Comparison of ENCODE assay signal across 18 mouse cellular contexts in the genomic region with DNA sequence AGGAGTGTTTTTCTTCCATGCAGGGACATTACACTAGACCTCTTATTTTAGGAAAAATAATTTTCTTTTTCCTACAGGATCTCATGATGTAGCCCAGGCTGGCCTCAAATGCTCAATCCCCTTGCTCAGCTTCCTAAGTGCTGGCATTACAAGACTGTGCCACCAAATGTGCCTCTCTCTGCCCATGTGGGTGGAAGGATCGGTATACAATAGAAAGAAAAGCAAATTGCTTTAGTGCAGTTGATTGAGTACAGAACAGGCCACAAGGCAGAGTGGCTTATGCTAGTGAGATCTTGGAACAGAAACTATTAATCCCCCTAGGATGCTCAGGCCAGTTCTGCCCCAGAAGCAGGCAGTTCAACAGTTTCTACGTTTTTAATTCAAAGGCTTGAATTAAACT. TPM values are rescaled to one million over a fixed set of nuclear protein-coding genes. Genes with fewer than 3 reads are reported as not detected.
A peak's percentile ranks its signal among the peaks of the same experiment; 100 is the strongest.
DNase-seq lines count a peak whose midpoint lies in the region; ATAC-seq lines count a peak whose summit lies in the region.
"Had no signal": no experiment of that assay in that cellular context is flagged by ENCODE, and none has a peak within 500 bp of the region (broad histone marks: within the 10 kb centered on the region; RNA-seq: fewer than 3 reads in every experiment).

No protein-coding gene starts in this region.

- H3K4me2 ChIP-seq in forebrain, embryonic 12.5 days, result no peak overlapping the region
- no peak overlapping the region for H3K4me2 ChIP-seq in midbrain, embryonic 13.5 days (replicated peaks)
- H3K4me2 ChIP-seq in midbrain, embryonic 11.5 days, result no peak overlapping the region
- H3K4me2 ChIP-seq in forebrain, embryonic 15.5 days (replicated peaks), result no peak overlapping the region
- no peak overlapping the region for H3K4me2 ChIP-seq in neural tube, embryonic 15.5 days
- H3K4me2 ChIP-seq: heart, embryonic 11.5 days; limb, embryonic 13.5 days; liver, embryonic 13.5 days had no signal

- H3K27ac ChIP-seq in forebrain, embryonic 12.5 days, result no peak overlapping the region
- no peak overlapping the region for H3K27ac ChIP-seq in forebrain, embryonic 10.5 days
- H3K27ac ChIP-seq in midbrain, embryonic 13.5 days, result no peak overlapping the region
- no peak overlapping the region for H3K27ac ChIP-seq in midbrain, embryonic 11.5 days (ENCODE audit: low read depth, low read length)
- H3K27ac ChIP-seq in forebrain, embryonic 15.5 days (replicated peaks), result no peak overlapping the region
- 0 out of 2 replicates have a peak overlapping the region, but pooled peaks have one; percentile 29 for H3K27ac ChIP-seq in neural tube, embryonic 15.5 days (replicated peaks)
- H3K27ac ChIP-seq: kidney, postnatal 0 days; limb, embryonic 13.5 days; liver, embryonic 13.5 days had no signal

- 76% methylated on average over 2 of the region's 2 CpGs for WGBS in forebrain, embryonic 12.5 days
- WGBS in forebrain, embryonic 10.5 days, result 77% methylated on average over 2 of the region's 2 CpGs
- 72% methylated on average over 2 of the region's 2 CpGs for WGBS in midbrain, embryonic 13.5 days
- WGBS in midbrain, embryonic 11.5 days, result 86% methylated on average over 2 of the region's 2 CpGs
- 56% methylated on average over 2 of the region's 2 CpGs for WGBS in forebrain, embryonic 15.5 days
- 58% methylated on average over 2 of the region's 2 CpGs for WGBS in neural tube, embryonic 15.5 days

- H3K9me3 ChIP-seq in forebrain, embryonic 12.5 days, result no peaks in the 10 kb centered on the region
- no peaks in the 10 kb centered on the region for H3K9me3 ChIP-seq in forebrain, embryonic 10.5 days
- no peaks in the 10 kb centered on the region for H3K9me3 ChIP-seq in midbrain, embryonic 13.5 days
- no peaks in the 10 kb centered on the region for H3K9me3 ChIP-seq in midbrain, embryonic 11.5 days (ENCODE audit: control insufficient read depth, low read length)
- H3K9me3 ChIP-seq in forebrain, embryonic 15.5 days, result no peaks in the 10 kb centered on the region
- H3K9me3 ChIP-seq in neural tube, embryonic 15.5 days (replicated peaks), result no peaks in the 10 kb centered on the region
- H3K9me3 ChIP-seq: limb, embryonic 13.5 days; liver, embryonic 13.5 days; megakaryocyte, embryonic 14.5 days had no signal

- no peaks in the 10 kb centered on the region for H3K36me3 ChIP-seq in forebrain, embryonic 12.5 days (replicated peaks)
- no peaks in the 10 kb centered on the region for H3K36me3 ChIP-seq in forebrain, embryonic 10.5 days (replicated peaks)
- no peaks in the 10 kb centered on the region for H3K36me3 ChIP-seq in midbrain, embryonic 13.5 days
- H3K36me3 ChIP-seq in midbrain, embryonic 11.5 days (ENCODE audit: control insufficient read depth, insufficient read depth, low read length), result no peaks in the 10 kb centered on the region
- H3K36me3 ChIP-seq in forebrain, embryonic 15.5 days, result no peaks in the 10 kb centered on the region
- H3K36me3 ChIP-seq in neural tube, embryonic 15.5 days, result no peaks in the 10 kb centered on the region
- H3K36me3 ChIP-seq: liver, embryonic 13.5 days had no signal

- no peak overlapping the region for H3K4me3 ChIP-seq in forebrain, embryonic 12.5 days (replicated peaks)
- no peak overlapping the region for H3K4me3 ChIP-seq in forebrain, embryonic 10.5 days
- no peak overlapping the region for H3K4me3 ChIP-seq in midbrain, embryonic 13.5 days (replicated peaks)
- no peak overlapping the region for H3K4me3 ChIP-seq in midbrain, embryonic 11.5 days (ENCODE audit: low read depth, low read length)
- no peak overlapping the region for H3K4me3 ChIP-seq in forebrain, embryonic 15.5 days
- H3K4me3 ChIP-seq in neural tube, embryonic 15.5 days (replicated peaks), result no peak overlapping the region
- H3K4me3 ChIP-seq: limb, embryonic 13.5 days; liver, embryonic 13.5 days; megakaryocyte, embryonic 14.5 days had no signal

- H3K9ac ChIP-seq in forebrain, embryonic 12.5 days, result no peak overlapping the region
- no peak overlapping the region for H3K9ac ChIP-seq in midbrain, embryonic 13.5 days (replicated peaks)
- no peak overlapping the region for H3K9ac ChIP-seq in midbrain, embryonic 11.5 days (ENCODE audit: low read length)
- no peak overlapping the region for H3K9ac ChIP-seq in forebrain, embryonic 15.5 days (replicated peaks)
- no peak overlapping the region for H3K9ac ChIP-seq in neural tube, embryonic 15.5 days (replicated peaks)
- H3K9ac ChIP-seq: limb, embryonic 13.5 days; liver, embryonic 13.5 days had no signal

- H3K27me3 ChIP-seq in forebrain, embryonic 12.5 days, result no peaks in the 10 kb centered on the region
- no peaks in the 10 kb centered on the region for H3K27me3 ChIP-seq in forebrain, embryonic 10.5 days (ENCODE audit: poor library complexity, severe bottlenecking)
- H3K27me3 ChIP-seq in midbrain, embryonic 13.5 days, result no peaks in the 10 kb centered on the region
- no peaks in the 10 kb centered on the region for H3K27me3 ChIP-seq in midbrain, embryonic 11.5 days (ENCODE audit: control insufficient read depth, insufficient read depth, low read length)
- no peaks in the 10 kb centered on the region for H3K27me3 ChIP-seq in forebrain, embryonic 15.5 days
- H3K27me3 ChIP-seq in neural tube, embryonic 15.5 days (replicated peaks), result no peaks in the 10 kb centered on the region
- H3K27me3 ChIP-seq: limb, embryonic 13.5 days; liver, embryonic 13.5 days; megakaryocyte, embryonic 14.5 days had no signal

- DNase-seq in forebrain, embryonic 10.5 days (ENCODE audit: extremely low spot score, low spot score), result no peak
- DNase-seq in midbrain, embryonic 11.5 days (ENCODE audit: low spot score, missing footprints), result no peak
- no peak for DNase-seq in frontal cortex, adult 2 months (ENCODE audit: extremely low spot score in 1 of 2, low spot score in 1 of 2)
- DNase-seq: adrenal gland, postnatal 25 days; gastrocnemius, postnatal 10 days; kidney, adult 18-20 months; liver, embryonic 13.5 days; lung, adult 2 months; thymus, adult 18-20 months; thymus, postnatal 36 days had no signal

- 0 out of 2 replicates have a peak, but pooled peaks cover 3% of the 10 kb centered on the region for H3K4me1 ChIP-seq in forebrain, embryonic 12.5 days
- H3K4me1 ChIP-seq in forebrain, embryonic 10.5 days, result peaks cover 3% of the 10 kb centered on the region
- H3K4me1 ChIP-seq in midbrain, embryonic 13.5 days (replicated peaks), result 0 out of 2 replicates have a peak, but pooled peaks cover 4% of the 10 kb centered on the region
- H3K4me1 ChIP-seq in midbrain, embryonic 11.5 days (ENCODE audit: control insufficient read depth, insufficient read depth, low read length), result no peaks in the 10 kb centered on the region
- H3K4me1 ChIP-seq in forebrain, embryonic 15.5 days, result peaks cover 13% of the 10 kb centered on the region
- peaks cover 5% of the 10 kb centered on the region; the same call in 1 of the 2 replicates for H3K4me1 ChIP-seq in neural tube, embryonic 15.5 days
- H3K4me1 ChIP-seq: limb, embryonic 13.5 days; liver, embryonic 13.5 days had no signal

- ATAC-seq in forebrain, embryonic 12.5 days (ENCODE audit: low FRiP score), result peak; percentile 14; the same call in 1 of the 2 replicates
- ATAC-seq in midbrain, embryonic 13.5 days, result 0 out of 2 replicates have a peak, but pooled peaks have one; percentile 40
- no peak for ATAC-seq in midbrain, embryonic 11.5 days (ENCODE audit: low FRiP score)
- peak; percentile 66 for ATAC-seq in forebrain, embryonic 15.5 days (replicated peaks)
- no peak for ATAC-seq in neural tube, embryonic 15.5 days (ENCODE audit: low FRiP score)

RNA-seq across cellular contexts. Expression of gene Sec22a, which starts 43.9 kb away (rescaled TPM):
- polyA plus RNA-seq in forebrain, embryonic 12.5 days (2016; fragmentation: Nextera tagmentation; extraction: Ambion mirVana), result 40.9 and 43.3 TPM in 2 replicates
- 37.1 and 40.5 TPM in 2 replicates for polyA plus RNA-seq in forebrain, embryonic 10.5 days (2016; fragmentation: Nextera tagmentation; extraction: Ambion mirVana)
- 44.7 and 47.3 TPM in 2 replicates for polyA plus RNA-seq in midbrain, embryonic 13.5 days (2015; fragmentation: Nextera tagmentation; extraction: Ambion mirVana)
- polyA plus RNA-seq in midbrain, embryonic 11.5 days (2014; fragmentation: Nextera tagmentation; extraction: Ambion mirVana), result 40.5 and 43.0 TPM in 2 replicates
- 42.5 and 47.2 TPM in 2 replicates for polyA plus RNA-seq in forebrain, embryonic 15.5 days (2015; fragmentation: Nextera tagmentation; extraction: Ambion mirVana)
- 38.8 and 39.5 TPM in 2 replicates for polyA plus RNA-seq in neural tube, embryonic 15.5 days (2015; fragmentation: Nextera tagmentation; extraction: Ambion mirVana)
- 13.4 and 16.6 TPM in 2 replicates for polyA plus RNA-seq in frontal cortex, adult 2 months (2012; rRNA removed)

Comparison
In these comparisons a context has a peak if more than half of its experiments do, and no peak if none do; other contexts are left out.
1. ATAC-seq: peak in forebrain, embryonic 12.5 days (single experiment), midbrain, embryonic 13.5 days (single experiment) and forebrain, embryonic 15.5 days (single experiment); none in midbrain, embryonic 11.5 days (single experiment) and neural tube, embryonic 15.5 days (single experiment).